Mouse (Mus musculus) spleen, postnatal 36 days (tissue): ENCODE results near the gene Lrrc28.

Source experiments
- DNase-seq, 2 experiments: peaks; one replicate each; pipeline ENCODE4 v3.0.0; 2022; ENCODE audit warnings: low spot score in 2 of 2, mixed read lengths in 1 of 2

The Lrrc28 gene

DNA sequence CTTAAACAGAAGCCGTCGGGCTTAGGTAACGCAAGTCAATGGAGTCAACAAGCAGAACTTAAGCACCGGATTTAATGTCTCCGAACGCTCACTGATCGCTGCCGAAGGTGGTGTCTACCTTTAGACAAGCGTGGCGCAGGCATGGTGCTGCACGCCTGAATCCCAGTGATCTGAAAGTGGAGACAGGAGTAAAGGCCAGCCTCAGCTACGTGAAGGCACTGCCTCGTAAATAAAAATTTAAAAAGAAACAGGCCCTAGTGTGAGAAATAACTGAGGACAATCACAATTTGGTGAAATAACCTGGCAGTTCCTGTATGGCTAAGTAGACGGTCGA is 580 bp upstream of the Lrrc28 start:
- DNase-seq: no peak

DNA sequence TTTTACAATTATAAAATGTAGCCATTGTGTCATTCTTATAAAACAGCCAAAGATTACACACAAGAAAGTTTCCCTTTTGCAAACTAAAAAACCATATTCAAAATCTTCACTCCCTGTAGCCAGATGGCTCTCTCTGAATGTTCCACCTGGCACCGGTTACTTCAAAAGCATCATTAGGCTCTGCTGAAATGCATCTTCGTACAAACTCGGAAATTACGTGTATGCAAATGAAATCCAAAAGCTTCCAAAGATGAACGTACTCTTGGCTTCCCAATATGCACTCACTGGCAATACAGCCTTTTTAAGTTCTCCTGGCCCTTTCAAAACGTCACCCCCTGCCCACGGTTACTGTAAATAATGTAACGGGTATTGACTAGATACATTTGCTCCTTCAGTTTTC is 777 bp downstream of the Lrrc28 start:
- DNase-seq: no peak

DNA sequence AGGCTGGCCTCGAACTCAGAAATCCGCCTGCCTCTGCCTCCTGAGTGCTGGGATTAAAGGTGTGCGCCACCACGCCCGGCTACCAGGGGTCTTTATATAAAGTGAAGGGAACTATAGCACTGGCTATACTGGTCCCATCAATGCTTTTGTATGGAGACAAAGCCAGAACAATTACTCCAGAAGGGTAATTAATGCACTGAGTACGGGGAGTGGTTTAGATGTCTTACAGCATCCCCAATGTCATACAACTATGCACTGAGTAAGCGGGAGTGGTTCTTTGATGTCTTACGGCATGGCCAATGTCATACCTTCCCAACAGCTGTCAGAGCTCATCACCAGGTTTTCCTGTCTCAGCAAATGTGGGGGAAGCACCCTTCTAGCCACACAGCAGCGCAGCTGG is 2.1 kb downstream of the Lrrc28 start:
- DNase-seq: no peak

DNA sequence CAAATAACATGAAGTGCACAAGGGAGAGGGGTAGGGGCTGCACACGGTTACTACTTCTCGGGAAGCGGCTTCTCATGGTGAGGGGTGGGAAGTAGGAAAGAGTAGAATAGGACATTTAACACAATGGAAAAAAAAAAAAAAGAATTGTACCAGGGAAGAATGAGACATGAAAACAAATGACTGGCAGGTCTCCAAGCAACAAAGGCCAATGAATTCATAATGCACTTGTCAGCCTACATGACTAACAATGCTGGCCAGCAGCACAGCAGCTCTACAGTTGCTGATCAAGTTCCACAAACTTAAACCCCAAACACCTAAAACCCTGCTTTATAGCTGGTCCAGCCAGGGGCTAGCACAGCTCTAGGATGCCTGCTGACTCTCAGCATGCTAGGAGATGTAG is 6.1 kb downstream of the Lrrc28 start:
- DNase-seq: no peak

DNA sequence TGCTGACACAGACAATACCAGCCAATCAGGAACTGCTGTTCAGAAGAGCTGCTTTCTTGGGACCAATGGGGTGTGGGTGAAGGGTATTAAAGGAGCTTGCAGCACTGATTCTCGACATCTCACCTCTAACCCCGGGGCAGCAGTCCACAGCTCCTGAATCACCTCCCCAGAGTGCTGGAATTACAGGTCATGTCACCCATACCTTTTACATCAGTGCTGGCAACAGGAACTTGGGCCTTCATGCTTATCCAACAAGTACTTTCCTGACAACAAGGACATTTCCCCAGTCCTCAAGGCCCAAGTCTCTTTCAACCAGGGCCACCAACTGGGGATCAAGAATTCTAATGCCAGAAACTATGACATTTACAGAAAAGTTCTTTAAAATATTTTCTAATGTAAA is 8.9 kb downstream of the Lrrc28 start:
- no peak for DNase-seq

DNA sequence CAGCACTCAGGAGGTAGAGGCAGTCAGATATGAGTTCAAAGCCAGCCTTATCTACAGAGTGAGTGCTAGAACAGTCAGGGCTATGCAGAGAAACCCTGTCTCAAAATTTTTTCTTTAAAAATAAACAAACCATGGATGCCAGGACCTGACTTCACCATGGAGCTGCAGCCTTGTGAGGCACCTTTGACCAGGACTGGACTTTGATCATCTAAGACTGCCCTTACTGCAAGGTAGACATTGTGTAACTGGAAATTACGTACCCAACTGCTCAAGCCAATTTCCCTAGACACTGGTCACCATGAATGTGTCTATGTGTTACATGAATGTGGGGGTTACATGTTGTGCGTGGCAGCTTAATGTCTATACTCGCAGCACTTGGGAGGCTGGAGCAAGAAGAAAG is 10.9 kb downstream of the Lrrc28 start:
- DNase-seq: no peak

DNA sequence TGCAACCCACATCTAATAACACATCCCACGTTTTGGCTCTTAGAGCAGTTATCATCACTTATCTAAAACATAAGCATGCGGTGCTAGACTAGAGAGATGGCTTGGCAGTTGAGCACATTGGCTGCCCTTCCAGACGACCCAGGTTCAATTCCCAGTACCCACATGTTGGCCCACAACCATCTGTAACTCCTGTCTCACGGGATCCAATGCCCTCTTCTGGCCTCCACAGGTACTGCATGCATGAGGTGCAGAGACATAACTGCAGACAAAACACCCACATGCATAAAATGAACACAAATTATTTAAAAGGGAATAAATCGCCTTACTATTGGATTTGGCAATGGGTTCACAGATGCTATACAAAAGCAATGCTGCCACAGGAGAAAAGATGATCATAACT is 12.7 kb downstream of the Lrrc28 start:
- no peak for DNase-seq

DNA sequence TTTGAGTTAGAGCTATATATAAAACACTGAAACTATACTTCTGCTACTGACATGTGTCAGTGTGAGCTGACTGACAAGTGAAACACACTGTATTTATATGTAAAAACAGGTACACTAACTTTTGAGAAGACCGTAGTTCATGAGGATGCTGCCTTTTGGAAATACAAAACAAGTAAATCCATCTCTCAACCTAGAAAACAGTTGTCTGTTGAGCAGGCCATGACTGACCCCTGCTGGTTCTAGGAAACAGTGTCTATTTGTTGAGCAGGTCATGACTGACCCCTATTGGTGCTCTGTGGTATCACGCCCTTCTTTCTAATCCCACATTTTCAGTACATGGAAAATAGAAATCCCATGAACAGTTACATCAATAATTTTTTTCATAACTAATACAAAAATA is 14.3 kb downstream of the Lrrc28 start:
- peak; percentile 54 to 63 for DNase-seq

DNA sequence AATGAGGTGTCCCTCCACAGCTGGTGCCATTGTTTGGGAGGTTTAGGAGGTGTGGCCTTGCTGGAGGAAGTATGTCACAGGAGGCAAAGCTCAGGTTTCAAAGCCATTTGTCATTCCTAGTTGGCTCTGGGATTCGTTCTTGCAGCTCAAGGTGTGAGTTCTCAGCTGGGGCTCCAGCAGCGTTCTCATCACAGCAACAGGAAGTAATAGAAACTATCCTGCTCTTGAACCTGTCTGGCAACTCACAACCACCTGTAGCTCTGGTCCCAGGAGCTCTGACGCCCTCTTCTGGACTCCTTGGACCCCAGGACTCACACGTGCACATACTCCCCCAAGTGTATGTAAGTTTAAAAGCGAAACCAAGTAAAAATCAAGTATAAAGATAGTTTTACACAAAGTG is 15.4 kb downstream of the Lrrc28 start:
- DNase-seq: no peak

DNA sequence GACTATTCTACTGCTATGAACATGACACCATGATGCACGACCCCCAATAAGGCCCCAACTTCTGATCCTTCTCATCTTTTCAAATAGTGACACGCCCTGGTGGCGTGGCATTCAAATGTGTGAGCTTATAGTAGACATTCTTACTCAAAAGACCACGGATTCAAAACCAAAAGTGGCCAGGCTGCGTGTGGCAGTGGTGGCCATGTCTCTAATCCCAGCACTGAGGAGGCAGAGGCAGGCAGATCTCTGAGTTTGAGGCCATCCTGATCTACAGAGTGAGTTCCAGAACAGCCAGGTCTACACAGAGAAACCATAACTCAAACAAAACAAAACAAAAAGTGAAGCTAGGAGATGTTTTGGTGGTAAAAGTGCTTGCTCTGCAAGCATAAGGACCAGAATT is 18.4 kb downstream of the Lrrc28 start:
- DNase-seq: no peak

DNA sequence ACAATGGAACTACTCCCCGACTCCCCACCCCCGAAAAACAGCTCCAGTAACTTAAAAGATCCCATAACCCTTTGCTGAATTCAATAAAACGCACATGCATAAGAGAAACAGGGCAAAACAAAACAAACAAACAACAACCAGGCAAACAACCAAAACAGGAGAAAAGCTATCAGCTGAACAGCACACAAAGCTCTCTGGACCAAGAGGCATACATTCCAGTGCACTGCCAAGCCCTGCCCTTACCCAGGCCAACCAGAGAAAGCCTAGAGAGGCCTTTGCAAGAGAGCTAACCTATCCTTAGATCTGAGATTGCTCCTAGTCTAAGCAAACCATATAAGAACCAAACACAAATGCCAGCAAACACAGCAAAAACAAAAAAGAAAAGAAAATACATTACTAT is 22.9 kb downstream of the Lrrc28 start:
- DNase-seq: no peak

DNA sequence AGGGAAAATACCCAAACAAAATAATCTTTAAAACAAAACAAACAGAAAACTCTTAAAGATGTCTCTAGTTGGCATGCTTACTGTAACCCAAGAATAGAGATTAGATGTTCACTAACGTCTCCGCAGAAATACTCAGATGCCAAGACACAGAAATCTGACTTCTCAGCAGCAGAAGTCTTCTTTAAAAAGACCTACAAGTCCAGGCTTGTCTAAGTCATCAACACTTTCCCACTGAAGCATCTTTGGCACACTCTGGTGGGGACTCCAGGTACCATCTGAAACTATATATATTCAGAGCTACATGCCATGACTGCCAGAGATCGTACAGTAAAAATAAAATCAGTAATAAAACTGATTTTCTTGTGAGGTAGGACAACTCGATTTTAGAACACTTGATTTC is 25.2 kb downstream of the Lrrc28 start:
- DNase-seq: no peak

DNA sequence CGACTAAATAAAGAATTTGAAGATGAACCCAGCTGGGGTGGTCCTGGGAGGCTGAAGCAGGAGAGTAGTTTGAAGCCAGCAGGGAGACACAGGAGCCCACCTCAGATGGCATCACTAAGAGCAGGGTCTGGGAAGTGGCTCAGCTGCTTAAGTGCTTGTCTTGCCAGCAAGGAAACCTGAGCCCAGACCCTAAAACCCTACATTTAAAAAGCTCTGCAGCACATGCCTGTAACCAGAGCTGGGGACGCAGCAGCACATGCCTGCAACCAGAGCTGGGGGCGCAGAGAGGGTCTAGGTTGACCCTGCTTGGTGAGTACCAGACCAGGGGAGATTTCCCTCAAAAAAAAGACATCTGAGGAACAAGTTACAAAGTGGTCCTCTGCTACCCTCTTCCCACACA is 26.8 kb downstream of the Lrrc28 start:
- no peak for DNase-seq

DNA sequence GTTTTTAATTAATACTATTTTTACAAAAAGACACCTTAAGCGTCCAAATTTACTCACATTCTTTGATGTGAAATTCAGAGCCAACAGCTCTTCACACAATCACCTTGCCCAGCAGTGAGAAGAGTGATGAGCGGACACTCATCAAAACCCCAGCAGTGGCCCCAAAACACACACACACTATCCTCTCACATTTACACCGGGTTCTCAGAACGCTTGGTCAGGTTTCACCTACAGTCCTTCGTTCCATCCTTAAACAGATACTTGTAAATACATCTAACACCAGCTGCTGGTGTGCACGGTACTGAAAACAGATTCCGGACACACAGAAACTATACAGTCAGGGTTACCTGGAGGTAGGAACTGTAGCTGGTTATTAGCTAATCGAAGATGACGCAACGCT is 27.4 kb downstream of the Lrrc28 start:
- no peak for DNase-seq

DNA sequence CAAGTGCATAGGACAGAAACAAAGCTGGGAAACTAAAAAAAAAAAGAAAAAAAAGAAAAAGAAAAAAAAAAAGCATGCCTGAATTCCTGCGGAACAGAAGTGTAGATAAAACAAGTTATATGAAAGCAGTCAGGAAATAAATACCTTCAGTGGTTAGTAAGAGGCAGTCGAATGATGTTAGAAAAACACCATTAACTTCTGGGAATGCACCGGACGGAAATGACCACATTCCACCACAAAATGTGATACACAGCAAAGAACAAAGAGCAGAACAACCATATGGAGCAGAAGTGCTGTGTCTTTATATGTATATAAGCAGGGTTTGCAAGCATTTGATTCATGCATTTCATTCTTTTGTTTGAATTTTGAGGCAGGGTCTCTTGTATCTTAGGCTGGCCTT is 28.2 kb downstream of the Lrrc28 start:
- no peak for DNase-seq

DNA sequence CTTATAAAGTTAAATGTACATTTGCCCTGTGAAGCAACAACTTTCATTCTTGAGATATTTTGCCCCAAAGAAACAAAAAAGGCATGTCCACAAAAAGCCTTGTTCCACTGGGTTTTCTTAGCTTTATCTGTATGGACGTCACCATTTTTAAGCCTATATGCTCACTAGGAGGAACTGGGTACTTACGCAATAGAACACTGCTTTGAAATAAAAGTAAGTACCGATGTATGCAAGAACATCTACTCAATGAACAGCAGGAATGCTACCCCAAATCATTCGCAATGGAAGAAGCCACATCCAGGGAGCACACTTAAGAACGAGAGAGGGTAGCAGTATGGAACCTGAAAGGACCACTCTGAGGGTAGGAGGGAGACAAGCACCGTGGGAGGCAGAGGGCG is 30.6 kb downstream of the Lrrc28 start:
- no peak for DNase-seq

DNA sequence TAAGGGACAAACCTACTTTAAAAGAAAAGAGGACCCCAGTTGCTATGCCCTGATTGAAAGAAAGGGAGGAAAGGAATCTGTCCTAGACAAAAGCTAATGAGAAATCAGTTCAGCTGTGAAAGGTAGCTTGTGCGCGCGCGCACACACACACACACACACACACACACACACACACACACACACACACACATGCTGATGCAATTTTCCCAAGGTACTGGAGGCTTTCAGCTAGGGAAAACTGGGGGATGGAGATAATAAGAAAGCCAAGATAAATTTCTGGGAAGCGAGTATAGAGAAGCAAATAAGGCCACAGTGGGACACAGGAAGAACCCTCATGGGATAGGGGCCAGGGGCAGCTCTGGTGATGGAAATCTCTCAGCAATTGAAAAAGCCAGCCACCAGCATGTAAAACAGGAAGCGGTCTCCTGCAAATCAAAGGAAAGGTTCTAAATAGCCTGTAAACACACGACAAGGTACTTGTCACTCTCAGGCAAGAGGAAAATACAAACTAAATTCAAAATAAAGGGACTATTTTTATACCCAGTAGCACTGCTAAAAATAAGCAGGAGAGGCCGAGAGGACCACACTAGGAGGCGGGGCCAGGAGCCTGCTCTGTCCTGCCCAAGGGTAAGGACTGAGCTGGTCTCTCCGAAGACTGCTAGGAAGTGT is 31.1 kb downstream of the Lrrc28 start:
- no peak for DNase-seq

DNA sequence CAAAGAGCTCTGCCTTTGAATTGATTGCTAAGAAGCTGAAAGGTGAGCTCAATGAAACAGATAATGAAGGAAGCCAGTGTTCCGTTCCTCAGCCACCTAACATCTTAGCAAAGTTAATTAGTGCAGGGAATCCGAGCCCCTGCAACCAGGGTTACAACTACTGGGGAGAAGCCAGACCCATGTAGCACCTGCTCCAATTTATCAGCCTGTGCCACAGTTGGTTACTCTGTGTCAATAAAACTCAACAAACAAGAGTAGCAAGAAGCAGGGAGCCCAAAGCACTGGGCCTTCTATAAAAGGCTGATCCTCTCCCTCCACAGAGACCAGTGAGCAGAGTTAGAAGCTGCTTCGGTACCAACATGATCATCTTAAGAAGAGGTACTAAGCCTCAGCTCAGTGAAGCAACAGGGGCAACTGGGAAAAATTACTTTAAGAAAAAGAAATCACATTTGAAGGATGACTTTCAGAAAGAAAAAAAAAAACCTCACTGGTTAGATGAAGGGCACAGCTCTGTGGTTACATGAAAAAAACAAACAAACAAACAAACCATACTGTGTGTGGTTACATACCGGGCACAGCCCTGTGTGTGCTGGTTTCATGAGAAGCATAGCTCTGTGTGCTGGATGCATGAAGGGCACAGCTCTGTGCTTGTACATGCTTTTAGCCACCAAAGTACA is 36.6 kb downstream of the Lrrc28 start:
- no peak for DNase-seq

DNA sequence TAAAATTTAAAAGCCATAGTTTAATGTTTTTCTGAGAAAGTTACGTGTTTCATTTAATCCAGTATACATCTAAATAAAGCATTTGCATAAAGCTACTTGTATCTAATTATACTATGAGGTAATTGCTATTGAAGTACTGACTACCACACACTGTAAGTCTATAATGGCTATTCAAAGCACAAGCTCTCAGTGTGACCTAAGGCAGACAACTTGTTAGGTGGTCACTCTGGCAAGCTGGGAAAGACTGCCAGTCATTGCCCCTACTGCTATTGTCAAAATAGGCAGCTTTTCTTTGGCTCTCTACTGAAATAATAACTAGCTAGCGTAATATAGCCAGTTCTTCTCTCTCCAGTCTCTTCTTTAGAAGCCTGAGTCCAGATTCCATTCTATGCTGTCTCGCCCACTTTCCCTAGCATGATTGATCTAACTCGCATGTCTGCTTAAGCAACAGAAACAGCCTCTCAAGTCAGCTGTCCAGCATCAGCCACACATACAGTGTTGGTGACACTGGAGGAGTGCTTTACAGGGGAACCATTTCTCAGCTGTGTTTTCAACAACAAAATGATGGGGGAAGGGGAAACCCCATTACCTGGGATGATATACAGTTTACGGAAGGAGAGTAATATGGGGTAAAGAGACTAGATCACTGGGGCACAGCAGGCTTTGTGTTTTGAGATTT is 37.3 kb downstream of the Lrrc28 start:
- DNase-seq: no peak

DNA sequence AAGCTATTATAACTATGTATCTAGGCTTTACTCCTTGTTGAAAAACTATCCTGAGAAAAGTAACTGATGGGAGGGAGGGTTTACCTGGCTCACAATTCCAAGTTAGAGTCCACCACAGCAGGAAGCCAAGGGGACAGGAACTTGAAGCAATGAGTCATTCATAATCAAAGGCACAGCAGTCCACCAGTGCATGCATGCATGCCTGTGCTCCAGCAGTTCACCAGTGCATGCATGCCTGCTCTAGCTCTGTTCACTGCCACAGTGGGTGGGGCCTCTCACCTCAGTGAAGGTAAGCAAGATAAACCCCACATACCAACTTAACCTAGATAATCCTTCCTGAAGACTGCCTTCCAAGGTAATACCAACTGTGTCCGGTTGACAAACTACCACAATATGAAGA is 38.8 kb downstream of the Lrrc28 start:
- no peak for DNase-seq

DNA sequence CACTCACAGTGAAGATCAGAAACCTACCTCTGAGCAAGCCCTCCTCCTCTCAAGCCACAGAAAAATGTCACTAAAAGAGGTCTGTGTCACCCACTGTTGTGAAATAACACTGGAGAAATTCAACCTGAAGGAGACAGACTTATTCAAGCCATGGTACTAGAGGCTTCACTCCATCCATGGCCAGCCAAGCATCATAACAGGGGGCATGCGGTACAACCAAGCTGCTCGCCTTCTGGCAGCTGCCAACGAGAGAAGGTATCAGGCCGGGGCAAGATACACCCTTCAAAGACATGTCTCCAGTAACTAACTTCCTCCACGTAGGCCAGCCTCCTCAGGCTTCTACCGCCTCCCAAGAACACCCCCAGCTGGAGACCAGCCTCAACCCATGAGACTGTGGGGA is 40.0 kb downstream of the Lrrc28 start:
- DNase-seq: no peak

DNA sequence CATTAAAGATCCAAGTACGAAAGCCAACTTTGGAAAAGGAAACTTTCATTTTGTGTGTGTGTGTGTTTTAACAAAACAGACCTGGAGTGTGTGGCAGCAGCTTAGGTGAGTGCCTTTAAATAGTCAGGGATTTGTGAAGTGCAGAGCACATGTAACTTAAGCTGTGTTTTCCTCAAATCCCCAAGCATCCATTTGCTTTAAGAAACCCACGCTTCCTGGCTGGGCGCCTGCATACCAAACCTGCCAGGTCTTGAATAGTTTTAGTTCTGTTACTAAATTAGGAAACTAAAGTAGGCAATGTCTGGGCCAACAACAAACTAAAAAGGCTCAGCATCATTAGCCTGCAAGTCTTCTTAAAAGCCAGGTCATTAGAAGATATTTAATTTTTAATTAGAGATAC is 47.0 kb downstream of the Lrrc28 start:
- DNase-seq: no peak

DNA sequence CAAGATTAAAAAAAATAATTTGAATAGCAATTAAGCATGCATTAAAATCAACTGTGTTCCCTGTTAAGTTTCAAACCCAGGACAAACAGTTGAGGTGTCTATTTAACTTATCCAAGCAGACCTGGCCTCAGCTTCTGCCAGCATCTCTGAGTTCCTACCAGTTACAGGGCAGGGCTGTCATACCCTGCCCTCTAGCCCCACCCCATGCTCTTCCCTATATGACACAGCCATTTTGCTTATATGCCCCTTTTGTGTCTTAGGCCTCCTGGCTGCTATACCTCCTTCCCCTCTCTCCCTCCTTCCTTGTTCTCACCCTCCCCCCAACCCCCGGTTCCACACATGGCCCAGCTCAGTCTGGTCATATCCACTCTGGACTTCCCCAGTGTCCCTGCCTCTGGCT is 48.1 kb downstream of the Lrrc28 start:
- no peak for DNase-seq

DNA sequence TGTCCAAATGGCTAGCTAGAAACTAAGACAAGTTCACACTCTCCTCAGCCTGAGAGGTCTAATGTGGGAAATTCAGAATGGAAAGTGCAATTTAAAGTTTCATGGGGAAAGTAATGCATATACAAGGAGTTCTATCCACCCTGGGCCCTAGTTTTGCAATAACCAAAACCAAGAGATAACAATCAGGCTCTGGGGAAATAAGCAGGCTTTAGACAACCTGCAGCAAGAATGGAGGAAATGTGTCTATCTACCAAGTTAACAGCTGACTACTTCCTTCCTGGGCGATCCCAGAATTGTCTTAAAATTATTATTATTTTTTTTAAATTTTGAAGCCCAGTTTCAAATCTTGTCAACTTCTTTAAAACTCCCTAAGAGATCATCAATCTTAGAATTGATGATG is 48.7 kb downstream of the Lrrc28 start:
- DNase-seq: no peak
